Mouse (Mus musculus) left cerebral cortex, adult 2 months (tissue): ENCODE data around the gene Mlf2. TPM values are rescaled to one million over a fixed set of nuclear protein-coding genes. Genes with fewer than 3 reads are reported as not detected.

Source experiments
- DNase-seq, 2 experiments: peaks; one replicate each; pipeline ENCODE4 v3.0.0; 2021 to 2022; ENCODE audit warnings: low spot score in 2 of 2, mixed read lengths in 1 of 2; ENCODE audit errors: extremely low spot score in 1 of 2
- H3K27ac ChIP-seq: fragments of 200-600 bp; 2 replicates; pipeline ENCODE4 v1.8.1; 2022
- H3K4me3 ChIP-seq: fragments of 200-600 bp; 2 replicates; pipeline ENCODE4 v1.8.1; 2022
- CTCF ChIP-seq: fragments of 200-600 bp; IDR thresholded peaks from 2 replicates; pipeline ENCODE4 v1.8.1; 2022; ENCODE audit warnings: antibody characterized with exemption, mild to moderate bottlenecking, moderate library complexity
- intact Hi-C: fragments of 180-260 bp; cut with DNase I; formaldehyde crosslinking; loops from one replicate; pipeline ENCODE4 v1.15.1; 2025
- total RNA-seq, 2 experiments: library from RNA; stranded (reverse); gene quantifications; 2 replicates each; pipeline ENCODE4 v1.2.3; 2021

The Mlf2 gene
- total RNA-seq, 2 experiments from 2014 or later = 617 to 624 TPM

- no peak for TF ChIP-seq CTCF
- Histone ChIP-seq H3K4me3 (no peak overlapping the region), H3K27ac (peak overlapping the region; percentile 41)
- intact Hi-C loops = no loop called here
- DNase-seq = no peak
These were observed 16.7 kb upstream of the Mlf2 start for GRCm38 (mm10) chr6:124914511-124914910.

- H3K27ac ChIP-seq = peak overlapping the region; percentile 93
- TF ChIP-seq CTCF = no peak
- peak overlapping the region; percentile 89 for H3K4me3 ChIP-seq
- intact Hi-C loops = loop anchor here (5.0 kb wide), 1 partner anchor 172 kb away; no protein-coding TSS in a partner anchor
- peak; percentile 41 to 43 for DNase-seq
These were observed 15.8 kb upstream of the Mlf2 start for GRCm38 (mm10) chr6:124915160-124915941.

GRCm38 (mm10) chr6:124915942-124916694 lies 15.1 kb upstream of the Mlf2 start:
- intact Hi-C loops = loop anchor here (5.0 kb wide), 1 partner anchor 171 kb away; no protein-coding TSS in a partner anchor
- DNase-seq = peak; percentile 66 to 68
- no peak for TF ChIP-seq CTCF
- H3K4me3 ChIP-seq = peak overlapping the region; percentile 89
- H3K27ac ChIP-seq = peak overlapping the region; percentile 93

GRCm38 (mm10) chr6:124916695-124917517 lies 14.3 kb upstream of the Mlf2 start:
- intact Hi-C loops = loop anchor here (1.0 to 5.0 kb wide), 4 partner anchors 13 to 170 kb away; partner anchors contain the start of gene Gpr162
- TF ChIP-seq CTCF = peak; percentile 74

GRCm38 (mm10) chr6:124917518-124918330 lies 13.5 kb upstream of the Mlf2 start:
- intact Hi-C loops = loop anchor here (1.0 to 5.0 kb wide), 5 partner anchors 13 to 170 kb away; partner anchors contain the start of genes Gpr162 and Mlf2
- Histone ChIP-seq H3K27ac (peak overlapping the region; percentile 96), H3K4me3 (peak overlapping the region; percentile 89)
- no peak for TF ChIP-seq CTCF
- peak; percentile 92 for DNase-seq

More at GRCm38 (mm10) chr6:124916695-124917517, 14.3 kb upstream of the Mlf2 start:
- peak overlapping the region; percentile 96 for H3K27ac ChIP-seq
- H3K4me3 ChIP-seq = peak overlapping the region; percentile 89
- peak; percentile 92 to 95 for DNase-seq

- peak overlapping the region; percentile 96 for H3K27ac ChIP-seq
- TF ChIP-seq CTCF = no peak
- intact Hi-C loops = loop anchor here (1.0 to 5.0 kb wide), 2 partner anchors 13 to 169 kb away; partner anchors contain the start of gene Mlf2
- DNase-seq = no peak
- peak overlapping the region; percentile 89 for H3K4me3 ChIP-seq
These were observed 12.9 kb upstream of the Mlf2 start for GRCm38 (mm10) chr6:124918331-124918690.

- no peak for DNase-seq
- TF ChIP-seq CTCF = no peak
- intact Hi-C loops = loop anchor here (1.0 to 5.0 kb wide), 2 partner anchors 12 to 168 kb away; partner anchors contain the start of gene Mlf2
- H3K4me3 ChIP-seq = peak overlapping the region; percentile 89
- peak overlapping the region; percentile 96 for H3K27ac ChIP-seq
These were observed 12.1 kb upstream of the Mlf2 start for GRCm38 (mm10) chr6:124918890-124919627.

GRCm38 (mm10) chr6:124919695-124920317 lies 11.4 kb upstream of the Mlf2 start, which contains the start of gene Ptms:
Gene Ptms, minus strand, starts transcription at chr6:124920103.
- DNase-seq = peak; percentile 87 to 92
- TF ChIP-seq CTCF = no peak
- intact Hi-C loops = loop anchor here (5.0 kb wide), 1 partner anchor 167 kb away; no protein-coding TSS in a partner anchor
- Histone ChIP-seq H3K27ac (peak within 1 kb of the TSS; percentile 89), H3K4me3 (peak within 1 kb of the TSS; percentile 42)

GRCm38 (mm10) chr6:124920318-124921085 lies 10.7 kb upstream of the Mlf2 start:
- Histone ChIP-seq H3K4me3 (peak overlapping the region; percentile 42), H3K27ac (peak overlapping the region; percentile 89)
- intact Hi-C loops = no loop called here
- no peak for DNase-seq
- TF ChIP-seq CTCF = no peak
